Mouse (Mus musculus) gastrocnemius, postnatal 4 days (tissue): ENCODE results near the gene Fam171a2. TPM values are rescaled to one million over a fixed set of nuclear protein-coding genes. Genes with fewer than 3 reads are reported as not detected.
"Not testable (repeated sequence)": the region's sequence is repeated elsewhere in the genome, so short reads cannot be mapped to it uniquely, and the experiment has no call there.

Experiments used
- DNase-seq, 2 experiments: peaks; one replicate each; pipeline ENCODE4 v3.0.0; 2021 to 2022; ENCODE audit warnings: low spot score in 2 of 2, mixed read lengths in 2 of 2
- total RNA-seq, 2 experiments: library from RNA; stranded (reverse); gene quantifications; 2 replicates each; pipeline ENCODE4 v1.2.3; 2021

The Fam171a2 gene
- total RNA-seq, 2 experiments from 2014 or later = 27.4 to 43.6 TPM

DNA sequence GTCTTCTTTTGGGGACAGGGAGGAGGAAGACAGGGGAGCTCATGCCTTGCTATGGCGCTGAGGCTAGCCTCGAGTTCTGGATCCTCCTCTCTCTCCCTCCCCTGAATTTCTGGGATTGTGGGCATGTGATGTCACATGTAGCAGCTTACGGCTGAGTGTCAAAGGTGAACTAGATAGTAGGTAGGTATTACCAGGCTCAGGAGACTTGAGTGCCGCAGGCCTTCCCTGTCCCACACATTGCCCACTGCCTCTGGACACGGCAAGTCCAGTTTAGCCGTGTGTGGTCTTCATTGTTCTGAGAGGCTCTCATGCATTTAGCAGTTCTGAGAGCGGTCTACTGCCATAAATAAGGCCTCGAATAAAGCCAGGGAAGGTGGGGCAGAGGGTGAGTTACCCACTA lies 34.4 kb downstream of the Fam171a2 start:
- no peak for DNase-seq

DNA sequence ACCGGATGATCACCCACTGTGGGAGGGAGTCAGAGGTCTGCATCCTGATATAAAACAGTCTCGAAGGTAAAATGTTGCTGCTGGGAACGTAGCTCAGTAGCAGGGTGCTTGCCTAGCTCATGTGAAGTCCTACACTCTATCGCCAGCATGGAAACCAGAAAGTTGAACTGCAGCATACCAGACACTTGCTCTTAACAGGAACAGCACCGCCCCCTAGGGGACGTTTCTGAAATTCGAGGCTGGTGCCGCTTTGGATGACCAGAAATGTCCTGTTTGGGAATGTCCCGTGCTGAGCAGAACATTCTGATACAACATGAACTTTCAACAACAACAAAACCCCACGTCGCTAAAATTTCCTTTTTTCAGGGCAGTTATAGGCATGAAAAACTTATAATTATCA lies 35.8 kb downstream of the Fam171a2 start:
- DNase-seq = peak; percentile 87 to 94

DNA sequence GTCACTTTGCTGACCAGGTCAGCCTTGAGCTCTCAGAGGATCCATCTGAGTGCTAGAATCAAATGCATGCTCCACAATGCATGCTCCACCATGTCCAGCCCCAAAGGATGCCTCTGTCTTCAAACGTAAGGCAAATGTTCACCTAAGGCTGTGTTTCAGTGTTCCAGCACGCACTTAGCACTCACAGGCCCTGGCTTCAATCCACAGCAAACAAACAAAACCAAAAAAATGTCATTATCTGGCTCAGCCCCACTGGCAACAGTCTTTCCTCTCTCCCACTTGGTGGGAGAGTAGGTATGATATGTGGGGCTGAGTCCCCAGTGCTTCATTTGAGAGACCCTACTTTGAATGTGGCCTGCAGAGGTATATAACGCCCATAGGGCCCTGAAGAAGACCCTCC lies 36.4 kb downstream of the Fam171a2 start:
- DNase-seq = no peak

DNA sequence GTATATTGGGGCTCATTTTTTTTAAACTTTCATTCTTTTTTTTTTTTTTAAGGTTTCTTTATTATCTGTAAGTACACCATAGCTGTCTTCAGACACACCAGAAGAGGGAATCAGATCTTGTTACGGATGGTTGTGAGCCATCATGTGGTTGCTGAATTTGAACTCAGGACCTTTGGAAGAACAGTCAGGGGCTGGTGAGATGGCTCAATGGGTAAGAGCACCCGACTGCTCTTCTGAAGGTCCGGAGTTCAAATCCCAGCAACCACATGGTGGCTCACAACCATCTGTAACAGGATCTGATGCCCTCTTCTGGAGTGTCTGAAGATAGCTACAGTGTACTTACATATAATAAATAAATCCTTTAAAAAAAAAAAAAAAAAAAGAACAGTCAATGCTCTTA lies 37.1 kb downstream of the Fam171a2 start:
- not testable (repeated sequence) for DNase-seq

DNA sequence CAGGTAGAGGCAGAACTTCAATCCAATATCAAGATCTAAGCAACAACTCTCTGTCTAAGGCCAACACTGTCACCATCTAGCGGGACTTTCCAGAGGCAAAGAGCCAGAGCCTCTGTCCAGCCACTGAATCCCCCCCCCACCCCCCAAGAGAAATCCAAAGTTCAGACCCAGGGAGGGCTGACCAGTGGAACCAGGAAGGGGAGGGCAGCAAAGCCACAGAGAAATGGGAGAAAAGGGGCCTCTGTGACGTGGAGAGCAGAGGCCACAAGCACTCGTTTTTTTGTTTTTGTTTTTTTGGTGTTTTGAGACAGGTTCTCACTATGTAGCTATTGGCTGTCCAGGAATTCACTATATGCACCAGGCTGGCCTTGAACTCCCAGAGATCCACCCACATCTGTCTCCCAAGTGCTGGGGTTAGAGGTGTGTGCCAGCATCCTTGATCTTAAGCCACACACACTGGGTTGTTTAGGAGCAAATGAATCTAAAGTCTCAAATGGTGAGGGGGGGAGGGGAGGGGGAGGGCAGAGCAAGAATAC lies 37.6 kb downstream of the Fam171a2 start:
- DNase-seq = no peak

DNA sequence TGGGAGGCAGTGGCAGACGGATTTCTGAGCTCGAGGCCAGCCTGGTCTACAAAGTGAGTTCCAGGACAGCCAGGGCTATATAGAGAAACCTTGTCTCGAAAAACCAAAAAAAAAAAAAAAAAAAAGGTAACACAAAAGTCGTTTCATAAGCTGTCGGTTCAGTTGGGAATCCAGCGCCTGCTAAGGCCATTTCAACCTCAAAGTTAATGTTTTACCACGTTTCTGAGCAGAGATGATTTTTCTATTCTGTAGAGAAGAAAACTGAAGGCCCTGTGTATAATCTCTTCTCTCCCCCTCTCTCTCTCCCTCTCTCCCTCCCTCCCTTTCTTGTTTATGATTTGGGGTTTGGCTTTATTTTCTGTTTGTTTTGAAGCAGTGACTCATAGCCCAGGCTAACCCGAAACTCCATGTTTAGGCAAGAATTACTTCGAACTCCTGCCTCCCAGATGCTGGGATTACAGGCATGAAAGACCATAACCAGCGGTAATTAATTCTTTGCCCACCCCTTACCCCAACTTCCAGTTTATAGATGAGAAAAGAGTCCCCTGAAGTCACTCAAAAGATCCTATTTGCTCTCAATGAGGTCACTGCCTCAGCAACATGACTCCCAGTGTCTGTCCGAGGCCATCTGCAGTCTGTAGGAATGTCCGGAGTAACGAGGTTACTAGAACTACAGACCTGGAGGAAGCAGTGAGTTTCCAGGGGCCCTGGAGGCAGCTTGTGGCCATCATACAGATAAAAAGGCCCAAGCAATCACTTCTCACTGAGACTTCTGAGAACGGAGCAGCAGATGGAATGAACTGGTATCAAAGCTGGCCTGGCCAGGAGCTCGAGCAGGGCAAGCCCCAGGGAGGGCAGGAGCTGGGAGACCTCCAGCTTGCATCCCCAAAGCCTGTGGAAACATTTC lies 38.3 kb downstream of the Fam171a2 start:
- DNase-seq = no peak

DNA sequence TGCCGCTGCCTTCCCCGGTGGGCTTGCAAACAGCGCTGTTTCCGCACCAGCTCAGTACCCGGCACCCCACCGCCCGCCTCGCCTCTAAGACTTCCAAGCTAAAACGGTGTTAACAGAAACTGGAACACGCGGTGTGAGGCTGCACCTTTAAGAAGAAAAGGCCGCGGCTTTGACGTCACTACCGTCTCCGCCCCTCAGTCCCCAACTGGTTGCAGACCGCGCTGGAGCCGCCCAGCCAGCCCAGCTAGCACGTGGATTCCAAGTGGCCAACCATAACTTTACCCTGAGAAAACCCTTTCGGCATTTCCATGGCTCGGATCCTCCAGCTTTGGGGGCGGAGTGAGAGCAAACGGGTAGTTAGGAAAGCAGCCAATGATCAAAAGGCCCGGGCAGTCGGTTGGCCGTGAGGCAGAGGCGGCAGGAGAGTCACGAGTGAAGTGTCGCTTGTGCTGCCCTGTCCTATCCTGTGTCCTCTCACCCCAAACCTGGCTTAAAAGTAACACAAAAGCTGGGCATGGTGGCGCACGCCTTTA lies 39.1 kb downstream of the Fam171a2 start:
- DNase-seq = peak; percentile 85 to 96

DNA sequence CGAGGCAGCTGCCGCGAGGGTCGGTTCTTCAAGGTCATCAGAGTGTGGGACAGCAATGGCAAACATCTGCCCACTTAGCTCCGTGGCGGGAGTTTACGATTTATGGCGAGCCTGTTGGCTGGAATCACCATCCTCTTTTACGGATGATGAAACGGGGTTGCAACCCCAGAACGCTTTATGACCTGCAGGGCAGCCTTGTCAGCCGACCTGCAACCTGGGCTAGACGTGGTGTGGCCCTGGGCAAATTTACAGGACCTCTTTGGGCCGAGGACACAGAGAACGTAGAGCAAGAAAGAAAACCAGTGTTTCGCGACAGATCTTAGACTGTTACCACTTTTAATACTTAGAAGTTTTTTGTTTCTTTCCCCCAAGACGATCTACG lies 39.7 kb downstream of the Fam171a2 start, which contains the start of gene Slc25a39:
Gene Slc25a39 (minus strand): TSS at position 113 of the 382 bp plus-strand sequence.
- DNase-seq = no peak

DNA sequence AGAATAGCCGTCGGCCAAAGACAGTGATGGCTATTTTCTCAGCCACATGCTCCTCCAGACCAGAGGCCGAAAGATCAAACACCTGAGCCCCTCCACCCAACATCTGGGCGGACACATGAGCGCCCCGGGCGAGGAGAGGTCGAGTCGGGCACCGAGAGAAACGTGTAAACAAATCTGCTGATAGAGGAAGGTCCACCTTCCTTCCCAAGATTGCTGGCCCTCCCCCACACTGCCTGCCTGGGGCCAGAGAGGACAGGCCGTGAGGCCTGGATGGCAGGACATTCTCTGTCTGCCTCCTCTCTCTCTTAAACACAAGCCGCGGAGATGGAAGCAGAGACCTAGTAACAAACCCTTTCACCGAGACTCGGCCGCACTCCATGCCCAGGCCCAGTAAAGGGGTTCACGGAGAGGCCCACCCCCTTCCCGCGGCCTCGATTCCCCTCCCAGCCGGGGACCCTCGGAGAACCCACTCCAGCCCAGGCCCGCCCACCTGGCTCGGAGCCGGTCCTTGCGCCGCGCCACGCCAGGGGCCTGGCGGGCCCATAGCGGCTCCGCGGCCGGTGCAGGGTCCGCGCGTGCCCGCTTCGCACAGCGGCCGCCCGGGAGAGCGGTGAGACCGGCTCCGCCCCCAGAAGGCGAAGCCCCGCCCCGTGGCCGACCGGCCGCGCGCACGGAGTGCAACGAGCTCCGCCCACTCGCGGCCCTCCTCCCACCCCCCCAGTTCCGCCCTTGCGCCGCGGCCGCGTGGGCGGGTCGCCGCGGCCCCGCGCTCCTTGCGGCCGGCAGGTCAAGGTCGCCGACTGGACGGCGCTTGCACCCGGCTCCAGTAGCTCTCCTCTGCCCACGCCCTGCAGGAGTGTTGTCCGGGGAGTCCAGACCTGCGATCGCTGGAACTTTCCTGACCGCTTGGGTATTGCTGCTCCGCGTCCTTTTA lies 40.3 kb downstream of the Fam171a2 start:
- DNase-seq = peak; percentile 94 to 96

DNA sequence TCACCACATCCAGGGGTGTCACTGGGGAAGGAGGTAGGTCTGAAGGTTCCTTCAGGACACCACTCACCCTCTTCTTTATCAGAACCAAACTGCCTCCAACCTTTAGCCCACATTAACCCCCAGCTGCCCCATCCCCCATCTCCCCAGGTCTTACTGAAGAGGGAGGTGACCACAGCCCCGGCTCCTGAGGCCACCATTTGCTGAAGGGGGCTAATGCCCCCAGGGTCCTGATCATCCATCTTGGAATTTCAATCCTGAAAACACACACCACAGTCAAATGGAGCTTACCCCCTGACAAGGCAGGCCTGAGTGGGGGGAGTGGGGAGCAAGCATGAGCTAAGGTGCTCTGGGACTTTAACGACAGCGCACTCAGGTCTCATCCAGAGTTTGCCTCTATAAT lies 41.1 kb downstream of the Fam171a2 start:
- DNase-seq = no peak

DNA sequence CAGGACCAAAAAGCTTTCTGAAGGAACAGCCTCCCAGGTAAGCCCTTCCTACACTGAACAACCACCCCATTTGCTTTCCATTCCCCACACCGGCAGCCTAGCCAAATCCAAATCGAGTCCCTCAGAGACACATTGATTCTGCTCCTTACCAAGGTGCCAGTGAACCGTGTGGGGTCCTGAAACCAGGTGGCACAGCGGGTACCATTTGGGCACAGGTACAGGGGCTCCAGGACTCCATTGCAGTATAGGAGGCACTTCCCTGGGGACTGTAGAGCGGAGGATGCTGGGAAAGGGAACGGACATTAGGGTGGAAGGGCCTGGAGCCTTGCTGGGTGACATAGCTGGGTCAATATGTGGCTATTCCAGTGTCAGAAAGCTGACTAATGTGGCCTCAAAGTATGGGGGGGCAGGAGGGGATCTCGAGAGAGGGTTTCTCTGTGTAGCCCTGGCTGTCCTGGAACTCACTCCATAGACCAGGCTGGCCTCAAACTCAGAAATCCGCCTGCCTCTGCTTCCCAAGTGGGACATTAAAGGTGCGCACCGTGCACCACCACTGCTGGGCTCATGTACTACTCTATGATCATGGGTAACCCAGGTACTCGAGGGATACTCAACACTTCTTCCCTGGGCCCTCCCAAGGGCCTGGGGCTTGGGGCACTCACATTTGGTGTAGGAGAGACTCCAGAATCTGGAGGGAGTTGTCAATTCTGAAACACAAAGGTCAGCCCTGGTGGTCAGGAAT lies 41.8 kb downstream of the Fam171a2 start:
- no peak for DNase-seq

DNA sequence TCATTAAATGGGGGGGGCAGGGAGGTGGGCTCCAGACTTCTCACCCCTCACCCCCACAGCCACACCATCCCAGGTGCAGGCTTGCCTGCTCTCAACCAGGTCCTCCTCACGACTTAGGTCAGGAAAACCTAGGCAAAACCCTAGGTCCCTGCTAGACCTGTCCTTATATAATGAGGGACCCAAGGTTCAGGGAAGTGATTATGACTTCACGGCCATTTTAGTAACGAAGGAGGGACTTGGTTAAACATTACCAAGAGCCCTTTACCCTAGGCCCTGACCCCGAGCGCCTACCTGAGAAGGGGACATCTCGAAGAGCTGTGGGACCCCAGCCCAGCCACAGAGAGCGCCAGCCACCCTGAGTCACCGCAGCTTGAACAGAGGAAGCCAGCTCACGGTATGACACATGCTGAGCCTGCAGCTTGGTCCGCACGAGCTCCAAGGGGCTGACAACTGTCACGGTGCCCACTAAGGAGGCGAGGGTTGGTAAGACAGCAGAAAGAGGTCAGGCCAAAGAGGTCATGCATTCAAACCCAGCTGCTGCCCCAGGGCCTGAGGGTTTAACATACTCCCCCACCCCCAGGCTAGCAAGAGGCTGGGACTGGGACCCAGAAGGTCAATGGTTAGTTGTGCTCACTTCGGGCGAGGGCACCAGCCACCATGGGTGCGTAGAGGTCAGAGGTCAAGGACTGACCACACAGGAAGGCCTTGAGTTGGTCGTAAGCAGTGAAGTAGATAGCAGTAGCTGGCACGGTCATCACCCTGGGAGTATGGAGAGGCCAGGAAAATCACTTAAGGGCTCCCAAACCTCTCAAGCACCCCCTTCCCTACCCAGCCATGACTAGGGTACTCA lies 43.1 kb downstream of the Fam171a2 start:
- no peak for DNase-seq

DNA sequence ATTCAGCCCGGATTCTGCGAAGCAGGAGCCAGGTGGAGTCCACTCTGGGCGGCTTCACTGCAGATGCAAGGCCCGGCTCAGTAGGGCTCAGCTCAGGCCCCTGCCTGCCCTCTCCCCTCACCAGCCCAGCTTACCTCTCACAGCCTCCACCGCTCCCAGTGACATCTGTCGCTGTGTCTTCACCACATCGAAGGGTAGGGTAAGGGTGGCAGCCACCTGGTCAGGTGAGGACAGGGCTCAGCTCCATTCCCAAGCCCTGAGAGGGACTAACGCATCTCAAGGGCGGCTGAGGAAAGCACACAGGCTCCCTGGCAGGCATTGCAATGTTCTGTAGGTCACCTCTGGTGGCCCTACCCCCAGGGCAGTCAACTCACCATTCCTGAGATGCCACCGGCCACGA lies 43.8 kb downstream of the Fam171a2 start:
- DNase-seq = no peak

DNA sequence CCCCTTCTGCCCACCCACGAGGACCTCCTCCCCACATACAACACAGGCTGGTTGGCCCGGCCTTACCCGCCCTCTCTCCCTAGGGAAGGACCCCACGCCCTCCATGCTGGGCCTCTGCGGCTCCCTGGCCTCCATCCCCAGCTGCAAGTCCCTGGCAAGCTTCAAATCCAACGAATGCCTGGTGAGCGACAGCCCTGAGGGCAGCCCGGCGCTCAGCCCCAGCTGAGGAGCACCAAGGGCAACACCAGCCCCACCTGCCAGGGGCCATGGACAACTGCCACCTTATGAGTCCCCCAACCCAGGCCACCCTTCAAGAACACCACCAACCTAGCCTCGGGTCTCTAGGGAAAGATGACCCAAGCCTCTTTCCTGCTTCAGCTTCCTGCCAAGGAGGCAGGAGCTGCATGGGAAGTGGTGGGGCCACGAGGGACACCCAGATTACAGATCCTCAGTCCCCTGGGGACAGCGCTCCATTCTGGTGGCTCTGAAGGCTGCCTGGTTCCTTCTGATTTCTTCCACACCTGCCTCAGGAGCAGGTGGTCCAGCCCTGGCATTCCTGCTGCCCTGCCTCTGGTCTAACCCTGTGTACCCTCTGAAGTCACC lies 45.5 kb downstream of the Fam171a2 start:
- DNase-seq = no peak

DNA sequence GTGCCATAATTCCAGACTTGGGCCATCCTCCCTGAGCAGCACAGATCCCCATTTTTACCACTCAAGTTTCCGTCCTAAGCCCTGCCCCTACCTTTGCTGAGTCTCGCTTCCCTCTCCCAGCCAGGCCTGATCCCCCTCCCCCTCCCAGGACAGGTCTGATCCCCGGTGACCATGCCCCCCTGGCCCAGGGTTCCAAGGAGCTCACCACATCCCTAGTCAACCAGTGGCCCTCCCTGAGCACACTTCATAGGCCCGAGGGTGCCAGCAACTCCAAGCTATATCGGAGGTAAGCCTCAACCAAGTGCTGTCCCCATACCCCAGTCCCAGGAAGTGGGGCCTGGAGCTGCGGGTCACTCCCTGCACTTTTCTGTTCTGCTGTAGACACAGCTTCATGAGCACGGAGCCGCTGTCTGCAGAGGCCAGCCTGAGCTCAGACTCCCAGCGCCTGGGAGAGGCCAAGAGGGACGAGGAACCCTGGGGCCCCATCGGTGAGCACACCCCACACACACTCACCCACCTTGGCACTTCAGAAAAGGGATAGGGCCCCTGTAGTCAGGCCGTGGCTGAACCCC lies 46.9 kb downstream of the Fam171a2 start:
- DNase-seq = no peak

DNA sequence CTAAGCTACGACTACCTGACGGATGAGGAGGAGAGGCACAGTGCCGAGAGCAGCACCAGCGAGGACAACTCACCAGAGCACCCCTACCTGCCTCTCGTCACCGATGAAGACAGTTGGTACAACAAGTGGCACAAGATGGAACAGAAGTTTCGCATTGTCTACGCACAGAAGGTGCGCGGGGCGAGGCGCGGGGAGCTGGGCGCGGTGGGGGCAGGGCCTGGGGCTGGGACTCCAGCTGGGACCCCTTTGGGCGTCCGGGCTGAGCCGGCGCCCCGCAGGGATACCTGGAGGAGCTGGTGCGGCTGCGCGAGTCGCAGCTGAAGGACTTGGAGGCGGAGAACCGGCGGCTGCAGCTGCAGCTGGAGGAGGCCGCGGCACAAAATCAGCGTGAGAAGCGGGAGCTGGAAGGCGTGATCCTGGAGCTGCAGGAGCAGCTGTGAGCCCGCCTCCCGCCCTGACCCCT lies 47.8 kb downstream of the Fam171a2 start:
- DNase-seq = peak in 1 of 2 experiments; percentile 42

DNA sequence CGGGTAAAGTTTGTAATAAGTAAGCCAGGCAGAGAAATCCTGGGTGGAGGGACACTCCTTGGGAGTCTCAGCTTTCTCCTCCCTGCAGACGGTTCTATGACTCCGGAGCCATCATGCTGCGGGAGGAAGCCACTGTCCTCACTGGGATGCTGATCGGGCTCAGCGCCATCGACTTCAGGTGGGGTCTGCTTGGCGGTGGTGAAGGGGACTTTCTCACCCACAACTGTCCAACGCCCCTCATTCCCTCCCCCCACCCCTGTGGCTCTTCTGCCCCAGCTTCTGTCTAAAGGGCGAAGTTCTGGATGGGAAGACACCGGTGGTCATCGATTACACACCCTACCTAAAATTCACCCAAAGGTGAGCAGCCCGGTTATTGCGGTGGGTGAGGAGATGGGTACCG lies 48.4 kb downstream of the Fam171a2 start:
- no peak for DNase-seq

DNA sequence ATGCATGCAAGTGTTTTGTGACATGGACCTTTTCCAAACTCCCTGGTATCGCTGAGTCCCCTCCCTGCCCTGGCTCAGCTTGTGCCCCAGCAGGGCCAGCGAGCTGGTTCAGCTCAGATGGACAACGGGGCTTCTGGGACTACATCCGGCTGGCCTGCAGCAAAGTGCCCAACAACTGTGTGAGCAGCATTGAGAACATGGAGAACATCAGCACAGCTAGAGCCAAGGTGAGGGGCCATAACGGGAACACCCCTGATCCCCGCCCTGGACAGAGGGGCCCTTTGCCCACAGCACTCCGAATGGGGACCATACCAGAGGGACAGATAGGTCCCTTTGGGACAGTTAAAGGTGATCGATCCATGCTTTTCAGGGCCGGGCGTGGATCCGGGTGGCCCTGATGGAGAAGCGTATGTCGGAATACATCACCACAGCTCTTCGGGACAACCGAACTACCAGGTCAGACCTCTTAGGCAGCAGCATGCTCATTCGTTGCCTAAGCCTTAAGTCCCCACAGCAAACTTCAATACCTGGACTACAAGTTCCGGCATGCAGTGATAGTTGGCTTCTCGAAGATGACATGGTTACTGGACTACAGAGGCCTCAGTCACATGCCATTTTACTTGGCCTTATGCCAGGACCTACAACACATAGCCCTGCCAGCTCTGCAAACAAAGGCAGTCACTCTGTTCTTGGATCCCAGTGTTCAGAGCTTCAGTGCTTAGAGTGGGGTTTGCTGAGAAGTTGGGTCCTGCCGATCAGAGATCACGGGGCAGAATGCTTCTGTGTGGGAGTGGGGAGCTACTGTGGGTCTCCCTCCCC lies 49.3 kb downstream of the Fam171a2 start:
- no peak for DNase-seq
